Mouse (Mus musculus) urinary bladder, postnatal 14 days (tissue): ENCODE data around the gene Olfr1288.

Experiments used
- DNase-seq: peaks from one replicate; pipeline ENCODE4 v3.0.0; 2021; ENCODE audit warnings: low spot score

Gene Olfr1288

DNA sequence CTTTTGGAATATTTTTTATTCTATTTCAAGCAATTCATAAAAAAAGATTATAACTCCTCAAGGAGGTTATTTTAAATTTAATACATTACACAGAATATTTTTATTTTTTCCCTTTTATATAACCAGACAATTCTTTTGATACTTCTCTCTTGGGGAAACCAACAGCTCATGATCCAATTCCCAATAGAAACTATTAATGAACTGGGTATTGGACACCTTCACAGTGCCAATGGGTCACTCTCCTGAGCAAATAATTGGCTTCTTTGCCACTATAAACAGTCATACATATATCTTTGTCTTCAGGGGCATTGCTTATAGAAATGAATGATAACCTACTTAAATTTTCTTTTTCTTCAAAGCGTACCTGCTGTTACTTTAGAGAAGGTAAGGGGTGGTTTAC, at the start of gene Olfr1288:
Olfr1288 (plus strand) TSS at position 301 of the 400 bp plus-strand sequence.
- DNase-seq = no peak

- no peak for DNase-seq
These were observed 25.1 kb upstream of the Olfr1288 start, which contains the start of gene Olfr1287 for GRCm38 (mm10) chr2:111448842-111449241. Olfr1287 (plus strand) TSS chr2:111449142.

DNA sequence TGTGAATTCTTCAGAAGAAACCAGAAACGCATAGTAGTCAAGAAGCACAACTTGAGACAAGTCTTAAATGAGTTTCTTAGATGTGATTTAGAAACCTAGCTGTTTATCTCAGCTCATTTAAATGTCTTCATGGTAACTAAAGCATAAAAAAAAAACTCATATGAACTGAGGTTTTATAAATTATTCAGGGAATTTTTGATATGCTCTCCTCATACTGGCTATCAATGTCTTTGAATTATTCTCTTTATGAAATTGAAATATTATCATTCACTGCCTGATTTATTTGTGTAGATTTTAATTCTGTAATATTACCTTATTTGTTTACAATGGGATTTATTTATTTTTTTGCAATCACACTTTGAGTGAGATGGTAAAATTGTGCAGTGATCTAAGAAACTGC, 6.6 kb downstream of the Olfr1288 start, which contains the start of gene Olfr1289:
Olfr1289 (plus strand) TSS at position 301 of the 400 bp plus-strand sequence.
- no peak for DNase-seq

GRCm38 (mm10) chr2:111493729-111494128, 19.8 kb downstream of the Olfr1288 start, which contains the start of gene Olfr1290:
Olfr1290 (minus strand) TSS chr2:111493829.
- no peak for DNase-seq

- DNase-seq = no peak
These were observed 23.0 kb downstream of the Olfr1288 start, which contains the start of gene Olfr1291-ps1 for GRCm38 (mm10) chr2:111496880-111497279. Olfr1291-ps1 (plus strand) TSS chr2:111497180.

DNA sequence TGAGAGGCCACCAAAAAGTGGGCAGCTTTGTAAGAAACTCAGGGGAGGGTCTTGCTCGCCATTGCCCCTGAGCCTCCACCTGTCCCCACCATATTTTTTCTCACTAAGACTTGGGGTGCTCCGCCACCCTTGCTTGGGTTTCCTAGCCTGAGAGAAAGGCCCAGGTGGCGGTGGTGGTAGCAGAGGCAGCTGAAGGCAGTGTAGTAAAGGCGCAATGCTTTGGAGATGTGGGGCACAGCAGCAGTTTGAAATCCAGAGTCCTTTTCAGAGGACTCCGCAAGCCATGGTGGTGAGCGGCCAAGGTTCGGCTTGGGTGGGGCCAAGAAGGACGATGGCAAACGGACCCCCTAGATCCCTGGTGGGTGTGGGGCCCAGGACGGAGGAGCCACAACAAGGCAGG, 43.5 kb downstream of the Olfr1288 start:
- DNase-seq = no peak

DNA sequence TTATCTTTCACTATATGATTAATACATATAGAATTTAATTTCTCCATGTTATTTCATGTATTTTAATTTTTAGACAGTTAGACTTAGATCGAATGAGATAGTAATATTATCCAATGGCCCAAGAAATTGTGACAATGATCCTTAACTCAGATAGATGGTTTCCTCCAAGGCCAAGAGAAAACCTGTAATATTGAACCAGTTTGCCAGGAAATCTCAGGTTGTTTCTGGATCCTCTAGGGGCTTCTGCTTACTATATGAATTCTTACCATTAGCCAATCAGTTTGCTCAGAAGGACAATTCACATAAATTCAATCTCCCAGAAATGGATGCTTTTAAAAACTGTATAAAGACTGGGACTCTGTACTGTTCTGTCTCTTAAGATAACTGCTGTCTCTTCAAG, 51.0 kb downstream of the Olfr1288 start, which contains the start of gene Olfr1293-ps:
Olfr1293-ps (plus strand) TSS at position 301 of the 400 bp plus-strand sequence.
- no peak for DNase-seq
